Mouse (Mus musculus) thymus, adult 2 months (tissue): ENCODE measurements around the gene Olfr965.

Experiments
- CTCF ChIP-seq: fragments of 200-500 bp; IDR thresholded peaks from 2 replicates; pipeline ENCODE4 v1.5.1; 2012; ENCODE audit warnings: mild to moderate bottlenecking, control low read depth, low read length, moderate library complexity, borderline replicate concordance; ENCODE audit not compliant: control insufficient read depth, poor library complexity, insufficient read depth; ENCODE audit errors: extremely low read depth
- POLR2A ChIP-seq: fragments of 200-500 bp; IDR thresholded peaks from 2 replicates; pipeline ENCODE4 v1.6.1; 2012; ENCODE audit warnings: mild to moderate bottlenecking, low read length, control low read depth, moderate library complexity; ENCODE audit not compliant: control insufficient read depth, poor library complexity, insufficient read depth; ENCODE audit errors: extremely low read depth

DNA sequence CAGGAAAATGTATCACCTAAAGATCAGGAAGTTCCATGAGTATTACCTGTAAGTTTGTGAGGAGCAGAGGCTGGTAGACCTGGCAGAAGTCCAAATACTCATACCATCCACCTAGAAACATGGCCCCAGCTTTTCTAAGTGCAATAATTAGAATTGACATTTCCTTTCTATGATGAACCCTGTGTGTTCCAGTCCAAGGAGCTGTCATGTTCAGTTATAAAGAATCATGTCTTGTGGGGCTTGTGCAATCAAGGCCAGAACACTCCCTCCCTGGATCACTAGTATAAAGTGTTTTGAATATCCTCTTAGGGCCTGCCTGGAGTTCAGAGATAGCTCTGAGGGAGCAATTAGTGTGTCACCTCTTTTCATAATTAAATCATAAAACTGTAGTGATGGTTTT lies 4.1 kb upstream of the Olfr965 start, which contains the start of gene Olfr149:
- TF ChIP-seq CTCF (no peak), POLR2A (no peak)
